Mouse (Mus musculus) adrenal gland, postnatal 10 days (tissue): Measurements from ENCODE around the gene Eif2b2. TPM values are rescaled to one million over a fixed set of nuclear protein-coding genes. Genes with fewer than 3 reads are reported as not detected.

Experiments
- DNase-seq: peaks from one replicate; pipeline ENCODE4 v3.0.0; 2021; ENCODE audit warnings: mixed read lengths
- long read RNA-seq, 2 experiments: library from polyadenylated mRNA; stranded (forward); transcript quantifications; one replicate each; pipeline ENCODE4 v2.0.0; 2021
- total RNA-seq, 2 experiments: library from RNA; stranded (reverse); gene quantifications; 2 replicates each; pipeline ENCODE4 v1.2.3; 2021

The Eif2b2 gene
- total RNA-seq, result 10 to 100 TPM; 59.5 to 62.7 TPM
- long read RNA-seq, experiment 1, transcript Eif2b2-201 (8 exons, 1,605 nt), result major isoform, 48 of 58 reads
- long read RNA-seq, experiment 1, partial matches to known transcripts, result 3 of 58 reads
- long read RNA-seq, experiment 1, other reads (novel, unspliced or antisense), result 6 of 58 reads
- long read RNA-seq, experiment 2, transcript Eif2b2-201 (8 exons, 1,605 nt), result major isoform, 24 of 26 reads
- long read RNA-seq, experiment 2, partial matches to known transcripts, result 1 of 26 reads
- long read RNA-seq, experiment 2, other reads (novel, unspliced or antisense), result 1 of 26 reads

DNA sequence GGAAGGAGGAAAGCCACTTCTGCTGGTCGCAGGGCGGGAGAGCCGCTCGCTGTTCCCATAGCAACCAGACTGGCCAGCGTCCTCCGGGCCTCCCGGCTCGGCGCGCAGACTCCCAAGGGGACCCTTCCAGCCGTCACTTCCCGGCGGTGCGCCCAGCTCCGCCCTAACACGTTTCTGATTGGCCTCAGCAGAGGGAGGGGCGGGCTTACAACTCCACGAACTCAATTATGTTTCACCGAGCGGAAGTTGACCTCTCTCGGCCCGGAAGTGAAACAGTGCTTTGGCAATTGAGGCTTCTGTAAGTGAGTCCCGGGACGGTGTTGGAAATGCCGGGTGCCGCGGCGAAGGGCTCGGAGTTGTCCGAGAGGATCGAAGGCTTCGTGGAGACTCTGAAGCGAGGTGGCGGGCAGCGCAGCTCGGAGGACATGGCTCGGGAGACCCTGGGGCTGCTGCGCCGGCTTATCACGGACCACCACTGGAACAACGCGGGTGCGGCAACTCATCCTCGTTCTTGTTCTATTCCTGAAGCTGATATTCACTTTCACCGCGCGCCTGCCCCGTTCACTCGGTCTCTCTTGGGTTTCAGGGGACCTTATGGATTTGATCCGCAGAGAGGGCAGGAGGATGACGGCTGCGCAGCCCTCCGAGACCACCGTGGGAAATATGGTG is at the start of gene Eif2b2:
Eif2b2 (plus strand) TSS at position 246 of the 669 bp plus-strand sequence.
- peak; percentile 99 for DNase-seq

GRCm38 (mm10) chr12:85169877-85170276 is 49.4 kb upstream of the Eif2b2 start:
- DNase-seq, result no peak

DNA sequence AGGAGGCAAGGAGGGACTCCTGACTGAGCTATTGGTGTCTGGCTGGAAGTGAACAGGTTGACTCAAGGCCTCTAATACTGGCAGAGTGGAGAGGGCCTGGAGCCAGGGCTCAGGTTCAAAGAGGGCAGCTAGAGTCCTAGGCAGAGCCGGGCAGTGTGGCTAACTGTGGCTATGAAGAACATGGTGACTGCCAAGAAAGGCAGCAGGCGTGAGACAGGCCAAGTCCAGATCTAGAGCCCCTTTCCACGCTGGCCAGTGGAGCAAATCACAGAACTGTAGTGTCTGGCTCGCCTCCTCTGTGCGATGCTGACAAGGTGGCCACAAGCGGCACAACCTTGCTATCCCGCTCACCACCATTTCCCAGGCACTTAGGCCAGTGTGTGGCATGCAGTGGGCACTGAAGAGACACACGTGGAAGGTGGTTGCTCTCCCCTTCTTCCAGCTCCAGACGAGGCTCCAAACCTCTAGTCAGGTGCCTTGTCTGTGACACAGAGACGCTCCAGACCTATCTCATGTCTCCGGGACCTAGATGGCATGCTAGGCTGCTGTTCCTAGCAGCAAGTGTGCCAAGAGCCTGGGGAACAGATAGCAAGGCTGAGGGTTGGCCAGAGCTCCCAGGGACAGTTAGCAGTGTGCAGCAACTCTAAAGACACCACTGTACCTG is 48.9 kb upstream of the Eif2b2 start:
- peak; percentile 66 for DNase-seq

DNA sequence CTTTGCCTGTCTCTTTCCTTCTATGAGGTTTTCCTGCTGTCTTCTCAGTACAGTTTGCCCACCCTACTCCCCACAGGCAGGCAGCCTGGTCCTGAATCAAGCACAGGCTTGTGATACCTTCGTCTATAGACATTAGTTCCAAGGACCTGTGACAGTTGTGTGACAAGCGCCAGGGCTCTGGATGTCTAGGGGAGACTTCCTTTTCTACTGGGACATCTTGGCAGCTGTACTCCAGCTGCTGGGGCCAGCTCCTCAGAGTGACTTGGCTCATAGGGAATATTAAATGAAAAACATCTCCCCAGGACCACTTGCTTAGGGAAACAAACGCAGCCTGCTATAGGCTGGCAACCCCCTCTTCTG is 48.4 kb upstream of the Eif2b2 start:
- no peak for DNase-seq

DNA sequence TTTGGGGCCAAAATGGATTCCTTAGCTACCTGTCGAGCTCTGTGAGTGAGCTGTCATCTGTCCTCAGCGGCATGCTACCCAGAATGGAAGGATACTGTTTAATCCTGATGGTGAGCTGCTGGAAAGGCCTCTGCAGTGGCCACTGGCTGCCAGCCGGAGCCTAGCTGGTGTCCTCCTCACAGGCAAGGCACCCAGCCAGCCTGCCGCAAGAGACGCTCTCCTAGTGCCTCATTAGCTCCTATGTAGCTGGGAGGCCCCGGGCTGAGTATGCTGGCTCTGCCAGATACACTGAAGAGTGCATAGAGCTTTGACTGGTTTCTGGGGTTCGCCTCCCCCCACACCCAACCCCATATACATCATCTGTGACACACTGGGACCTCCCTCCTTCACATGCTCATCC is 45.3 kb upstream of the Eif2b2 start:
- DNase-seq, result no peak

- DNase-seq, result no peak
Observed at GRCm38 (mm10) chr12:85175087-85175675, 44.1 kb upstream of the Eif2b2 start.

DNA sequence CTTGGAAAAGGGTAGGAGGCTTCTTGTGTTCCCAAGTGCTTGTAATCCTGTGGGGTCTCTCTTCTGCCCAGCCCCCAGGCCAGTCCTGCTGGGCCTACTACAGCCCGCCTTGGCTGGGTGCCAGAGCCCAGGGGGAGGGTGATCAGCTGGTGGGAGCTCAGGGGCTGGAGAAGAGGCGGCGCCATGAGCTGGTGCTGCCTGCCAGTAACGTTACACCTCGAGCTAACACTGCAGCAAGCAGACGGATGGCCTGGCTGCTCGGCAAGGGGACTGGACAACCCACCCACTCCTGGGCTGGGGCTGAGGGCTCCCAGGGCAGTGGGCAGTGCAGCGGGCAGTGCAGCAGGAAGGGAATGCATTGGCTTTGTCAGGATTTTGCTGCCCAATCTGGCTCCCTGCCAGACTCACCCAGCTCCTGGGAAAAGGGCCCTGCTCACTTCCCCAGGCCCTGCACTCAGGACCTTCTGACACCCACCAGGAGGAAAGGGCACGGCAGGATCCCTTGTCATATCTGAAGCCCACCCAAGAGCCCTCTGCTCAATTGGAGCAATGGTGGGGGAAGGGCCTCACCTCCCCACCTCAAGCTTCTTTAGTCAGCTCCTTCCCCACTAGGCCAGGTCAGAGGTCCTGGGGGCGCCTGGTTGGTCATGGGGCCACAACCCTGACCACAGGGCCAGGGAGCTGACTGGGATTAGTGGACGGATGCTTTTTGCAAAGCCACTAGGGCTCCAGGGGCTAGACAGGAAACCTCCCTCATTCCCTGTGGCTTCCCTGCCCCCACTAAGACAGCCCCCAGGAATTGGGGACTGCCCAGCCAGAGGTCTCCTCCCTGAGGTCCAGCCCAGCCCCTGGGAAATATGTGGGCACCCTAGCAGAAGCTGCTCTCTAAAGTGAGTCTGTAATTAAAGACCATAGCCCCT is 43.1 kb upstream of the Eif2b2 start:
- DNase-seq, result peak; percentile 49

DNA sequence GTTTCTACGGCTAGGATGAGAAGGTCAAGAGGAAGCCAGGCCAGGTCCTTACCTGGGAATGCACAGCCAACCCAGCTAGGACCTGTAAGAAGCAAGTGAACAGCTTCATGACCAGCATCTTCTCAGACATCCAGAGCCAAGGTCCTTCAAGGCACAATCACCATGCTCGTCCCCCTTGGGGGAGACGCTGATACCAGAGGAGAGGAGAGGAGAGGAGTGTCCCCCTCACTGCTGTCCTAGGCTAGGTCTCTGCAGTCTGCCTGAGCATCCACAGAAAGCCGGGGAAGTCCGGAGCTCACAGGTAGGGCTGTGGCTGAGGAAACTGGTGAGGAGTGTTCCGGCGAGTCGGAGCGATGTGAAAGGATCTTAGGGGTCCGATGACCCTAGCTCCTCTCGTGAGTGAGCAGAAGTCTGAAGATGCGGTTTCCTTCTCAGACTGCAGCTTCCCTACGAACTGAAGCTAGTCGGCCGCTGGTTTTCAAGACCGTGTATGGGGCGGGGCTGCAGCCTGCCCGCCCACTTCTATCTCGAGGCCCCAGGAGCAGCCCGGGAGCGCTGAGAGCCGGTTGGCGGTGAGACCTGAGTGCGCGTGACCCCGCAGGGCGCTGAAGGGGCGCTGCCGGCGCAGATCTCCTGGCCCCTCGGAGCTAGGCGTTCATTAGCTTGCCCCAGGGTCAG is 42.3 kb upstream of the Eif2b2 start:
- DNase-seq, result peak; percentile 56

GRCm38 (mm10) chr12:85177740-85178239 is 41.5 kb upstream of the Eif2b2 start, which contains the start of gene Pgf:
TSS of gene Pgf (minus strand) at chr12:85177790.
- DNase-seq, result no peak

DNA sequence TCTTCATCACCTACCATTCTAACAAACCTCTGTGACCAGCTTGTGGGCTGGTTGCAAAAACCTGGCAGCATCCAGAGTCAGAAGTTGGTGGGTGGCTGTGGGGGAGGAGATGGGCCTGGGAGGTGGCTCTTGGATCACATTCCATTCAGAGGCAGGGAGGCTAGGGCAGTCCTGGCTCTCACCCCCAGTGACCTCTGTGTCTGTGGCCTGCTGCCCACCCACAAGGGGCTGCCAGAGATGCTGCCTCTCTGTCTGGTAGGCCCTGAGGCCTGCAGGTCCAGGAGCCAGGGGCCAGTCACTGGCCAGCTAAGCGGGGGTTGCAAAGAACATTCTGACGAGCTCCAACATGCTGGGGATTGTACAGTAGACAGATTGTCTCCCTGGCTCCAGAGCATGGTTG is 41.0 kb upstream of the Eif2b2 start:
- DNase-seq, result no peak

- DNase-seq, result no peak
Observed at GRCm38 (mm10) chr12:85181475-85182344, 37.6 kb upstream of the Eif2b2 start.

GRCm38 (mm10) chr12:85182345-85182643 is 37.0 kb upstream of the Eif2b2 start:
- no peak for DNase-seq

DNA sequence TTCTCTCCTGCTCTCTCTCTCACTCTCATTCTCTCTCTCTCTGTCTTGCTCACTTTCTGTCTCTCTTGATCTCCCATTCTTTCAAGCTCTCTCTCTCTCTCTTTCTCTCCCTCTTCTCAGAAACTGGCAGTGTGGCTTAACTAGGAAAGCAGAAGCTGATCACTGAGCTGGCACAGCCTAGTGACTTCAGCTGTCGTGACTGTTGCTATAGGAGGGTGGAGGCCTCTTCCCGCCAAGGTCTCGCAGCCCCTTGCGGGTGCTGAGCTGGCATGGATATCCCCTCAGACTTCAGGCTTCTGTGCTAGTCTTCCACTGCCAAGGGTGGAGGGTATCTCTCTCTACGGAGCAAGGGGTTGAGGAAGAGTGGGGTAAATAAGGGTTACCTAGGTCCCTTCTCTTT is 36.4 kb upstream of the Eif2b2 start:
- no peak for DNase-seq

- no peak for DNase-seq
Observed at GRCm38 (mm10) chr12:85184118-85184517, 35.2 kb upstream of the Eif2b2 start.

GRCm38 (mm10) chr12:85185810-85186209 is 33.5 kb upstream of the Eif2b2 start:
- no peak for DNase-seq

DNA sequence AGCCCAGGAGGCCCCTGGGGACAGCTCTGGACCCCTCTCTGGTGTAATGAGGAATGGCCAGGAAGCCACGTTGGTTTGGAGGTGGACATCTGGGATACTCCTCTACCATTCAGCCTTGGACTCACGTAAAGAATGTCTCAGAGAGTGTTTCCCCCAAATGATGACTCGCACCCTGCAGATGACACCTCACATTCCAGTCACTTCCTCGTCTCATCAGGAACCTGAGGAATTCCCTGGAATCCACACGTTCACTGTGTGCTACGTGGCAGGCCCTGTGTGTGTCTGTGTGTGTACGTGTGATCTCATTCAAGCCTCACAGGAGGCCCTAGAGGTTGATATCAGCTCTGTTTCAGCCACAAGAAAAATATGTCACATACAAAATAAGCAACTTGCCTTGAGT is 32.9 kb upstream of the Eif2b2 start:
- DNase-seq, result no peak

DNA sequence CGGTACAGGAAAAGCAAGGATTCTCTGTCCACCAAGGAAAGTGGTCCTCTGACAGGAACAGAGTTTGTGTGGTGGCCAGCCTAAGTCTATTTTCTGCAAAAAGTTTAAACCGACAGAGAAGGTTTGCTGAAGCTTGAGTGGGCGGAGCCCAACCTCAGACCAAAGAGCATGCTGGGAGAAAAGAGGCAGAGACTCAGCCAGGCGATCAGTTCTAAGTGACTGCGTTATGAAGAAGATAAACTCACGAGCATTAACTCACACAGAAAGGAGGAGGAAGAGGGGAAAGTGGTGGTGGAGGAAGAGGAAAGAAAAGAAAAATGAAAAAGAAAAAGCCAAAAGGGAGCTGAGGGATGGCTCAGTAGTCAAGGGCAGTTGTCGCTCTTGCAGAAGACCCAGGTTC is 29.0 kb upstream of the Eif2b2 start:
- no peak for DNase-seq

DNA sequence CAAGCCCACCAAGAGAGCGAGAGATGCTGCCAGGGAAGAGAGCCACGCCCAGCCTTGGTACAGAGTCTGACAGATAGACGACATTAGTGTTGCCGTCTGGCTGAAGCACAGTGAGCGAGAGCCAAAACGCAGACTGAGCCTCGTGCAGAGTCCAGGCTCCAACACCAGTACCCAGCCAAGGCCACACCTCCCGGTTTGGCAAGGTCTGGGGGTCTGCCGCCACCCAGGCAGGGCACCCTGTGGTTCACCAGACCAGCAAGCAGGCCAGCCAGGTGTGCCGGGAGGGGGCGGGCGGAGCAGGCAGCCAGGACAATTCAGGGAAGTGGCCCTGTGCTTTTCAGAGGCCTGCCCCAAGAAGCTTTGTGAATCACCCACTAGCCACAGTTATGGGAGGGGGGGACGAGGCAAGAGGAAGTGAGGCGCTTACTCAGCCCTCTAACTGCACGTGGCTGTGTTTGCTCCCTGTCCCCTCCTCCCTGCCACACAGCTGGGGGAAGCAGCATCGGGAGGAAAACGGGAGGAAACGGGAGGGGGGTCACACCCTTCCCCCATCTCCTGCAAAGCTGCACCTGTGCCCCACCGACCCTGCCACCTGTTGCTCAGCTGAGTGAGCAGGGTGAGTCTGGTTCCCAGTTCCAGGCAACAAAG is 26.7 kb upstream of the Eif2b2 start:
- DNase-seq, result no peak

- DNase-seq, result no peak
Observed at GRCm38 (mm10) chr12:85193146-85193545, 26.1 kb upstream of the Eif2b2 start.
